Mouse (Mus musculus): ENCODE results near the gene Rapgef4.
A peak's percentile ranks its signal among the peaks of the same experiment; 100 is the strongest.

Rapgef4 gene

DNA sequence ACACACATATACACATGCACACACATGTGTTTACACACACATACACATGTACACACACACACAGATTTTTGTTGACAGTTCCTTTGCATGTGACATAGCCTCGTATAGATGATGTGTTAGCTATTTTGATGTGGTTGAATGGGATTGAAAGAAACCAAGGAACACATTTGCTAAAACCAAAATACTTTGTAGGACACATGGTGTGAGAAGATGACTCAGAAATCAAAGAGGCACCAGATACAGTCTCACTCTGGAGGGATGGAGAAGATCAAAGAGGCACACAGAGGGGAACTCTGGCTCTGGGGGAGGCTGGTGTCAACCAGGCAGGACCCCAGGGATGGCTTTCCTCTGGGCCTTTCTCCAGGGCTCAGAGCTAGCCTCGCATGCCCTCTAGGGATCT is 4.7 kb downstream of the Rapgef4 start:
- DNase-seq, result no peak

DNA sequence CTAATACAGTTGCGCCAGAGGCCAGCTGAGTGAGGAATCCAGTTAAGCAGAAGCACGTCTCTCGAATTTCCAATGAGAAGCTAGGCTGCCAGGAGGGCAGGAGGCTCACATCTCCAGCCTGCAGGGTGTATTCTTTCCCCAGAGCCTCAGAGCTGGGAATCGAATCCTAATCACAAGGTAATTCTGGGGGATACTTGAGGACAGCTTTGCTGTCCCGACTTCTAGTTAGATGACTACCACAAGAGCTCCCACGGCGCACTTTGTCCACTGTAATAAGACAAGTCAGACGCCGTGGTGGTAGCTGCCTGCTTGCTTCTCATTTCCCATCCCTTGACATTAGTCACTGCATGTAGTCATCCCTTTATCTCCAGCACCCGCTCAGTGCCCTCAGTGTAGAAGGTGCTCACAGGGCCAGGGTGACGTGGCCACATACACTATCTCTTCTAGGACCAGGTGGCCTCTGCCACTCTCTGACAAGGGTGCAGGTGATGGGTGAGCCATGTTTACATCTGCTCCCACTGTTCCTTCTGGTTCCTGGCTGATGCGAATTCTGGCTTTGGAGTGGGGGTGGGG is 5.3 kb downstream of the Rapgef4 start:
- DNase-seq, result no peak

DNA sequence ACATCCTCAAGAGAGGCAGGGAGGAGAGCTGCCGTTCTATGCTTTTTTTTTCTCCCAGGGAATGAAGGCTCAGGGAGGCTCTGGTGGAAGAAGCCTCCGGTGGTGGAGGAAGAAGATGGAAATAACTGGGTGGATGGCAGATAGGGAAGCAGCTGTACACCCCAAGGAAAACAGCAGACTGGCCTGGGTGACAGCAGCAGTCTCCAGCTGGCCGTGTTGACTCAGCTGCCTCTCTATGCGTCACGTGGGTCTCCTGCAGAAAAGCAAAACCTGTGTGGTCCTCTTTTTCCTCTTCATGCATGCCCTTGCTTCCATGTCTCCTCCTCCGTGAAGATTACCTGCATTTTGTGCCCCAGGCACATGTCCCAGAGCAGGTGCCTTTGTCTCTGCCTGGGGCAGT is 7.5 kb downstream of the Rapgef4 start:
- DNase-seq, result peak; percentile 26

DNA sequence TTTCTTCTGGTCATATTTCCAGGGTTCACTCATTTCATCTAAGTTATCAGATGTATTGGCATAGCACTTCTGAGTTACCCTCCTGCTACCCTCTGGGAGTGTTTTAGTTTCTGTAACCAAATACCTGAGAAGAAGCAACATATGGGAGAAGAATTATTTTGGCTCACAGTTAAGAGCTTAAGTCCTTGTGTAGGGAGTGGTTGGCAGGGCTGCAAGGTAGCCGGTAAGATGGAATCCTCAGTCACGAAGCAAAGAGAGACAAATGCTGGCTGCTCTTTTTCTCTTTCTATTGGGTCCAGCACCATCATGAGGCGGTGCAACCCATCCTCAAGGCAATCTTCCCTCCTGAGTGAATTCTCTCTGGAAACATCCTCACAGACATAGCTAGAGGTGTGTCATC is 11.1 kb downstream of the Rapgef4 start:
- no peak for DNase-seq

DNA sequence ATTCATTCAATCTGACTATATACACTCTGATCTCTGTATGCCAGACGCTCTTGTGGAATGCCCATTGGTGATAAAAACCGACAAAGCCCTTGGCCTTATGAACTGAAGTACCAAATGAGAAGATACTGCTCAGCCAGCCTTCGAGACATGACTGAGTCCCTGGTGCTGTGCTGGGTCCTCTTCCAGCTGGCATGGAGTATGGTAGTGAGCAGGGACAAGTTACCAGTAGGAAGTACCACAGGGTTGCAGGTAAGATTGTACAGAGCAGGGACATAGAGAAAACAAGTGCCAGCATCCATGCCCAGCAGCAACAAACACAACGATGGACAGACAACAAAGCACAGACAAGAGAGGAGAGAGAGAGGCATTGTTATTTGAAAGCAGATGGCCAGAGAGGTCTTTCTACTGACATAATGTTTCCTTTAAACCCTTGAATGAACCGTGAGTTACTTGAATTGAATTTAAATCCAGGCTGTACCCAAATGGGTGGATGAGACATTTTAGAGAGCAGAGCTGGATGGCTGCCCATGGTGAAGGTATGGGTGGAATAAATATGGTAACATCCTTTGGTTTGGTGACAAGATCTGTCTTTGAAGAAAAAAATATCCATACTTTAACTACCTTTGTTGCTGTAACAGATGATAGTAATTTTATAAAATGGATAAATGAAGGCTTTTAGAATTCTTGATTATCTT is 12.8 kb downstream of the Rapgef4 start:
- no peak for DNase-seq

DNA sequence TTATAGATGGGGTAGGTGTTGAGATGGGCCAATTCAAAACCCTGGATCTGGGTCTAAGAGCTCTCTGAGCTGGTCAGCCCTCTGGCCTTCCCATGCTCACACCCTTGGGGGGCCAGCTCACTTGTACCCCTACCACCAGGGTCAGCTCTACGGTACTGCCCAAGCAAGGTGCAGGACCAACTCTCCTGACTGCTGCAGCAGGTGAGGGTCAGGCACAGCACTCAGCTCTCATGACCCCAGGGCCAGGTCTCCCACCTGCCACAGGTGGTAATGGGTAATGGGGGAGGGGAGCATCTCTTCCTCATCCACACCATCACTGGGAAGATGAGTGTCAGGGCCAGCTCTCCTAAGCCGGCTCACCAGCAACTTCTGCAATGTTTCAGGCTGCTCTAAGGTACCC is 17.5 kb downstream of the Rapgef4 start:
- no peak for DNase-seq

DNA sequence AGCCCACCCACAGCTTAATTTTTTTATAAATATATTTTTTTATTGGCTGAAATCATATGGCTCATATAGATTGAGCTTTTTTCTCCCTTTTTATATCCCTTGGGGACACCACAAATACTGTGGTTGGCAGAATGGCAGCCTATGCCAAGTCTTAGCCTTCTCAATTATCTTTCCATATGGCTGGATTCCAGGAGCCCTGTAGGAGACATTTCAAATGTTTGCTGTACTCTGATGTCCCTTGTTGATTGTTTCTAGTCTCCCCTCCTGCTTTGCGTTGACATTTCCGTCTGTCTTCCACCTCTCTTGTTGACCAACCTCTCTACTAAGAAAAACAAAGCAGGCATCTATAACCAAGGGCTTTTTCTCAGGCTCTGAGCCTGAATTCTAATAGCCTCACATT is 19.1 kb downstream of the Rapgef4 start:
- DNase-seq, result no peak

DNA sequence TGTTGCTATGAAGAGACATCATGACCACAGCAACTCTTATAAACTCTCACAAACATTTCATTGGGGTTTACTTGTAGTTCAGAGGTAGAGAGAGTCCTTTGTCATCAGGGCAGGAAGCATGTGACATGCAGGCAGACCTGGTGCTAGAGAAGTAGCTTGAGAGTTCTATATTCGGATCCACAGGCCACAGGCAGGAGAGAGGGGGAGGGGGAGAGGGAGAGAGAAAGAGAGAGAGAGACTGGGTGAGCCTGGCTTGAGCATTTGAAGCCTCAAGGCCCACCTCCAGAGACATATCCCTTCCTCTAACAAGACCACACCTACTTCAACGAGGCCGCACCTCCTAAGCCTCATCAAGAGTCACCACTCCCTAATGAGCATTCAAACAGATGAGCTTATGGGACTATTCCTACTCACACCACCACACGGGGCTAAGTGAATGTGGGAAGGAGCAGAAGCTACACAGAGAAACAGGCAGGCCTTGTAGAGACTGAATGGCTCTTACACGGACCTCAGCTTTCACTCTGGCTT is 21.9 kb downstream of the Rapgef4 start:
- no peak for DNase-seq

DNA sequence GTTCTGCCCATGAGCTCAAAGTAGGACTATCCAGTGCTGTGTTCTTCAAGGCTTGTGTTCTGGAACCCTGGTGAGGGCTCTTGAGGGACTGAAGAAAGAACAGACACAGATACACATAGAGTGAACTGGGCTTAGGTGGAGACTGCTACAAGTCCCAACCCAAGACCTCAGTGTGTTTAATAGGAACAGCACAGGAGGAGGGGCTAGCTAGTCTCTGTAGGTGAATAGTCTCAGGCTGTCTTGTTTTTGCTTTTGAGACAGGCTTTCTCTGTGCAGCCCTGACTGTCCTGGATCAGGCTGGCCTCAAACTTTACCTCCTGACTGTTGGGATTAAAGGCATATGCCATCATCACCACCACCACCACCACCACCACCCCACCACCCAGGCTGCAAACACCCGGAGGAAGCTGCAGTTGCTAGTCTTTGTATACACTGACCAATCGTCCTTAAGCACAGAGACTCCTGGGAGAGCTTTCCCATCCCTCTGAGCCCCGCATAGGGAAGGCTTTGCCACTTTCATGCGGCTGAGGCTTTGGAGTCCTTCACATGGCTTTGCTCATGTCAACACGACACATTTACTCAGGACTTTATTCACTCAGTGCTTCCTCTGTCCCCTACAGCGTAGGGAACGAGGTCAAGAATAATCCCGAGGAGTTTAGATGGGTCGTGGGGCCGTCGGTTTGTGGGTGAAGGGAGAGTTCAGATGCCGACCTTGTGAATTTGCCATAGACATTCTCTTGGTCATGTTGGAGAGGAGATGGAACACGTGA is 22.9 kb downstream of the Rapgef4 start:
- DNase-seq, result no peak

DNA sequence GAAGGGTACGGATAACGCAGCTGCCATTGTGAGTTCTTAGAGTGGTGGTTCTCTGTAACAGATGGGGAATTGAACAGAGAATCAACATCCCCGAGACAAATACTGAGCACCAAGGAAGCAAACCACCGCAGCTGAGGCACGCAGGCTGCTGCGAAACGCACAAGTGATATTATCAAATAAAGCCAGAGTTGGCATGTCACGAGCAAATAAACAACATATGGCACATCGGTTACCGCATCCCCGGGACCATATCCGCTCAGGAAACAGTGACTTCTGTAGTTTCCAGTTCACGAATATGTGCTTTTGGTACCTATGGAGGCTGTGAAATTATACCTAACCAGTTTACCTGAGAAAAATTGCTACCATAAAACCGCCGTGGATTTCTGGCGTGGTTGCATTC is 24.0 kb downstream of the Rapgef4 start:
- no peak for DNase-seq

DNA sequence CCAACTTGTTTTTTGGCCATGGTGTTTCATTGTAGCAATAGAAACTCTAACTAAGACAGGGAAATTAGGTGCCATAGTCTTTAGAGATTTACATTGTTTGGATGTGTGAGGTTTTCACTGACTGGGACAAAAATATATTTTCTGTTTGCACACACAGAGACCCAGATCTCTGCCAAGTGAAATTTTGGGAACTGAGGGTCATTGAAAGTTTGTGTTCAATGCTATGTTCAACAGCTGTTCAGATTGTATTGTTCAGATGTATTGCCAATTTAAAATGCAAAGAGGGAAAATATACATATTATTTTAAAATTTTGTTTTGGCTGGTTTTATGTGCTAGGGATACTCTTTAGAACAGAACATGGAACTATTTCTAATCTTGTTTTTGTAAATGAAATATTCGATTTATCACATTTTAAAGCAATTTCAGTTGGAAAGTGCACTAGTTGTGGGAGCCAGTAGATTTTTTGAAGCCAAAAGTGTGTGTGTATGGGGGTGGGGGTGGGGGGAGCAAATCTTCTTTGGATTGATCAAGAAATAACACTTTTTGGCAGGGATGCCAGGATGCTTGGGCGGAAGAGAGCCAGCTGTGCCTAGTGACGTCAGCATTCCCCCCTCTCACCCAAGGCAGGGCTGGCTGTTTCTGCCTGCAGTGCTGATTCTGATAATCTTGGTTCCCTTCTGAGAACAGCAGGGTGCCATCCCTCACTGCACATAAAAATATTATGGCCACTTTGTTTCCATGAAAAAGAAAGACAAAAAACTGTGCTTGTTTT is 28.6 kb downstream of the Rapgef4 start:
- peak; percentile 29 for DNase-seq

DNA sequence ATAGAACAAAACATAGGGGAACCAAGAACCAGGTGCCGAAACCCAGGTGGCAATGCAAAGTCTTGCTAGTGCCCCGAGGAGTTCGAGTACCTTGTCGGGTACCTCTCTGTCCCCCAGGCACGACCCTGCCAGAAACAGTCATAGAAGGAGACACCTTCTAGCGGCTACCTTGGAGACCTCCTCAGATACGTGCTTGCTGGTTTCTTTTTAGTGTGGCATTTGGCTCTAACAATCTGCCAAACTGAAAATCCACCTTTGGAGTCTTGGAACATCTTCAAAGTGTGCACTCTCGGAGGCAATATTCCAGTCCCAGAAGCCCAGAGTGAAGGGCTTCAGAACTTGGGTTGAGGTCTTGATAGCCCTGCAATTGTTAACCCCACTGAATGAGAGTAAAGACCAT is 34.3 kb downstream of the Rapgef4 start:
- no peak for DNase-seq

DNA sequence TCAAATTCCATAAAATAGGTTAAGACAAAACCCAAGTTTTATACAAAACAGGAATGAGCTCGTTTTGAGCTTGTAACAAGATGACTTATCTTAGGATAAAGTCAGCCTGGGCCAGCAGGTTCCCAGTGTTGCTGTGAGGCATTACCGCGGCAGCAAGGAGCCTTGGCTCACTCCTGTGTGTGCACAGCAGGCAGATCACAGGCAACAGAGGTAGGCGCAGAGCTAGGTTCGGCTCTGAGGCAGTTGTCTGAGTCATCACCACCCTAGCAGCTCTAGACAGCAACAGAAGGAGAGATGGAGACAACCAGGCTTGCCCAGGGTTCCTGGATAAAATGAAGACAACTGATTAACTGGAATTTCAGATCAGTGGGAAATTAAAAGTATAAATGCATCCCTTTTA is 35.0 kb downstream of the Rapgef4 start:
- no peak for DNase-seq

DNA sequence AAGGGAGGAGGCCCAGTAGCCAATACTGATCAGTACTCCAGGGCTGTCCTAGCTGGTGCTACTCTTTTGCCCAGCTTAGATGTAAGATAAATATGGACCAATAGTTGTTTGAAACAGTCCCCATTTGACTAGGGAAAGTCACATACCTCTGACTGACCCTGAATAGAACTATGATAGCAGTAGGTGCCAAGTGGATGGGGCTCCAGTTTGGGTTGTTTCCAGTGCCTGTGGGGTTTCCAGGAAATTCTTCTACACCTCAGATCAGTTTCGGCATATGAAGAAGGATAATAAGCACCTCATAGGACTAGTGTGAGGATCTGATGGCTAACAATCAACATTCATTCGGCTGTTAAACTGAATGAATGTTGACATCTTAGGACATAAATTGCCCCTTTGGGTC is 36.1 kb downstream of the Rapgef4 start:
- DNase-seq, result no peak

DNA sequence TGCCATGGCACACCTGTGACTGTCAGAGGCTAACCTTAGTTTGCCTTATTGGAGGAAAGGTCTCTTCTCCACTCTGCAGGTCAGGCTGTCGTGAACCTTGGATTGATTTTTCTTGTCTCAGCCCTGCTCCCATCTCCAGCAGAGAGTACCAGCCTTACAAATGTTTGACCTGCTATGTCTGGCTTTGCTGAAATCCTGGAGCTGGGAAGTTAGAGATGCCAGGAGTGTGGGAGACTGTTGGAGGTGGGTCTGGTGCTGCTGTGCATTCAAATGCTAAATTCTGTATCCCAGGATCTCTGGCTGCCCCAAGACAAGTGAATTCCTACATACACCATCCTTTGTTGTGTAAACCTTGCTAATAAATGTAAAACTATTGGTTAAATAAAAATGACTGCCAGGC is 37.7 kb downstream of the Rapgef4 start:
- DNase-seq, result no peak

DNA sequence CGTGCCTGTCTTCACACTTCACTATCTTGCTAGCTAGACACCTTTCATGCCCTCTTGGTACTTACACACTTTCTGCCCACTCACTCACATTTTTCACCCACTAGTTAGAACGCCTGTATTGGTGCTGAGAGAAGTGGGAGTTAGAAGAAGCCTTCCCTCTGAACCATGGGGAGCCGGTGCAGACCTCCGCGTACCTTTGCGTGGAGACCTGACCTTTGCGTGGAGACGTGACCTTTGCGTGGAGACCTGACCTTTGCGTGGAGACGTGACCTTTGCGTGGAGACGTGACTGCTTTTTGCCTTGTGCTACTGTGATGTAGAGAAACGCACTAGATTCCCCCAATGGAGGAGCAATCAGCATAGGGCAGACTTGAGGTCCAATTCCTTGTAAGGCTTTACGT is 39.7 kb downstream of the Rapgef4 start:
- no peak for DNase-seq

DNA sequence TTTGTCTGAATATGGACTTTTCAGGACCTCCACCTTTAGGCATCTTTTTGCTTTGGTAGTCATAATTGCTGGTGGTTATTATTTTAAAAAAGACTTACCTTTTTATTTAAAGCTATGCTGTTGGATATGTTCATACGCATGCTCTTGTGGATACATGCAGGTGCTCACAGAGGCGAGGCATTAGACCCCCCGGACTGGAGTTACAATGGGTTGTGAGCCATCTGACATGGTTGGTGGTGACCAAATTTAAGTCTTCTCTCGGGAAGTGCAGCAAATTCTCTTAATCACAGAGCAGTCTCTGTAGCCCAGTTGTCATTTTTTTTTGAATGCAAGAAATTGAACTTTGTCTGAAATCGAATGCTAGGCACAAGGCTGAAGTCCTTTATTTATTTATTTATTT is 40.4 kb downstream of the Rapgef4 start:
- no peak for DNase-seq

DNA sequence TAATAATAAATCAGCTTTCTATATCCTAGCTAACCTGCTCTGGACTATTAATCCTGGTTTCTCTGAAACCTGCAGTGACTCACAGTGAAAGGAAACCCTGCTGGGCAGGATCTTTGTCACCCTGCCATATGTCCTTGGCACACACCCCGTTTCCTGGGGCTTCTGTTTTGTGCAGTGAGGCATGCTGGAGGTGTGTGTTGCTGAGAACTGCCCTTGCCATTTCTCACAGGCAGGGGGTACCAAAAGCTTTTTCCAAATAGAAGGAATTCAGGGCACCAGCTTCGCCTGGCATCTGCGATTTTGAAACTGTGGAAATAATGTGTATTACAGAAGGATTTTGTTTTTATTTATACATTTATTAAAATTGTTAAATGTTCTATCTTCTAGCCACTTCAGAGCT is 40.8 kb downstream of the Rapgef4 start:
- DNase-seq, result peak; percentile 34

DNA sequence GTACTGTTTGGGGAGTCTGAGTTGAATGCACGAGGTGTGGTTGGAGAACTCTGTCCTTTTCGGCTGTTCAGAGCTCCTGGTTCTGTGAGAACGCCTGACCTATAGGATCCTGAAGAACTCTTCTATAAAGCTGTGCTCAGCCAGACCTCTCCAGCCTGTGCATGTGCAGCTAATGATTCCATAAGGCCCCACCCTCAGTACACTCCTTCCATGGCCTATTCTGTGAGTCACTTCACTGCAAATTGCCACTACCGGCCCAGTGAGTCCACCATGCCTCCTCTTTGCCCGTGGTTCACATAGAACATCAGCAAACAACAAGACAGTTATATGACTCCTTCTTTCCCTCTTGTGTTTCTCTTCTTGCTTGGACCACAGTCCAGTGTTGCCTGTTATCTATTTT is 42.8 kb downstream of the Rapgef4 start:
- DNase-seq, result no peak

DNA sequence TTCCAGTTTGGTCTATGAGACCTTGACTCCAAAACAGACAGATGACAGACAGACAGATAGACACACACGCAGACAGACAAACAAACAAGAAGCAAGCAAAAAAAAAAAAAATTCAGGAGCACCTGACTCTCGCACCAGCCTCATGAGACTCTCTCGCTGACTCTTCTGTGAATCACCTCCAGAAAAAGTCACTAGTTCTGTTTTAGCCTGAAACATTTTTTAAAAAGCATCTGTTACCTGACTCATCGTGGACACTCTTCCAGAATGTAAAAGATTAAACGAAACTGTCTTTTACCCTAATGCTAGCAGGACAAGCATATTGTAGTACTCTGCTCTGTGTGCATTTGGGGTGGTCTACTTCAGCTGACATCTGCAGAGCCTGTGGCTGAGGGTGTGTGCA is 44.6 kb downstream of the Rapgef4 start:
- no peak for DNase-seq

DNA sequence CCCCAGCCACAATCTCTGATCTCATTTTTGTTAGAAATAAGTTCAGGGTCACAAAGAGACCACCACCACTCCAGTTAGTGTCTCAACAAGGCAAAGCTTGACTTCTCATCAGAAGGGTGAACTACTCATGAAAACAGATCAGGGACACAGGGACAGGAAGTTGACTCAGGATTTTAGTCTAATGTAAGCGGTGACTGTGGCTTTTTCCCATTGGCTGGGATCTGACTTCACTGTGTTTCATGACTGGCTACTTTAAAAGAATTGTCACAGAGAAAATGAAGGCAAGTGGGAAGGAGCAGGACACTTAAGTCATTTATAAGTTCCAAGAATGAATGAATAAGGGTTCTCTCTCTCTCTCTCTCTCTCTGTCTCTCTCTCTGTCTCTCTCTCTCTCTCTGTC is 45.5 kb downstream of the Rapgef4 start:
- no peak for DNase-seq

DNA sequence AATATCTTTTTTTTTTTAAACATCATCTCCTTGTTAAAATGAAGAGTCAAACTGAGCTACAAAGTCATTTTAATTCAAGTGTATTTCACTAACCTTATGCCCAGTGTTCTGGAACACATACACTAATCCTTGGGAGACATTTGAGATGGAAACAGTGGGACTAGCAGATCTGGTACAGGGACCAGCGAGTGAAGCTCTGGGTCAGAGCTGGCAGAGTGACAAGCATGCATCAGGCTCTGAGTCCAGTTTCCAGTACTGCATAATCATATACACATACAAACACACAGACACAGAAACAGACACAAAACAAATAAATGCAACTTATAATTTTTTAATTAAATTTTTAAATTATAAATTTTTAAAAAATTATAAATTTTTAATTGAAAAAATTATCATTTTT is 48.0 kb downstream of the Rapgef4 start:
- no peak for DNase-seq

DNA sequence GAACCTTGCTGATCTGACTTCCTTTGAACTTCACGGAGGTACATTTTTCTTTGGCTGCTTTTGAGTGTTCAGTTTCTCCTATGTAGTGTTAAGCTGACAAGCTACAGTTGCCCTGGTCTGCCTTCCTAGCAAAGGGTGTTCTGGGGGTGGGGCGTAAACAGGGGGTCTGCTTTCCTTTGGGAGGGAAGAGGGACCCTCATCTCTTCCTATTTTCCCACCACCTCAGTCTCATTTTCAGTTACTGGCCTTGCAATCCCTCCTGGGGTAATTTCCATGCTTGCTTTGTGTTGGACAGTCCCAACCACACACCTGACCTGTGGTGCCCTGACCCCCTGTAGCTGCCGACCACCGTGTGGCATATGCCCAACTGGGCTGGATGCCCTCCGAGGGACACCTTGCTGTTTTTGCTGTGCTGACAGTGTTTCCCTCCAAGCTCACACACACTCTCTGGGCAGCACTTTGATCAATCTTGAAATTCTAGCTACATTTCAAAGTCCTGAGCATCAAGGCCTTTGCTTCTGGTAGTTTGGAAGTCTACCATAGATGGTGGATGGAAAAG is 48.6 kb downstream of the Rapgef4 start:
- no peak for DNase-seq
